Mouse (Mus musculus): Measurements from ENCODE around the gene Shisa9. TPM values are rescaled to one million over a fixed set of nuclear protein-coding genes. Genes with fewer than 3 reads are reported as not detected.

Shisa9 gene
- total RNA-seq, 2 experiments from 2014 or later, result 68.1 to 71.7 TPM

- no peak for DNase-seq (ENCODE audit: low spot score in 2 of 2)
- intact Hi-C loops (cut with DNase I), result no loop called here
Observed at GRCm38 (mm10) chr16:12151986-12152385, 168.1 kb downstream of the Shisa9 start.

DNA sequence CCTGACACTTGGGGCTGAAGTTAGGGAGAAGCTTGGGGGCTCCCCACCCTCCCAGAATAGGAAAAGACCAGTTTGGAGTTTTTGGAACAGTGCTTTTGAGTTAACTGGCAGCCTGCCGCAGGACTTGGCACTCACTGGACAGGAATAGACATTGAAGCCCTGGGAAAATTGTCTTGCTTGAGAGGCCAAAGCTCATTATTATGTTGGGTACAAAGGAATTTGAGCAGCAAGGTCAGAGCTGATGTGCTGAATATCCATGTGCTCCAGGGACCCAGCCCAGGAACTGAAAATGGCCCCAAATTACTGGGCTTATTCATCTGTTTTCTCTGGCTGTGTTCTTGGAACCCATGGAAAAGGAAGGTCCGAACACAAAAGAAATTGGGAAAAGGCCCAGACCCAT, 170.6 kb downstream of the Shisa9 start:
- intact Hi-C loops (cut with DNase I), result no loop called here
- DNase-seq (ENCODE audit: low spot score in 2 of 2), result peak; percentile 38 to 61

GRCm38 (mm10) chr16:12173482-12174041, 189.6 kb downstream of the Shisa9 start:
- intact Hi-C loops (cut with DNase I), result no loop called here
- no peak for DNase-seq (ENCODE audit: low spot score in 2 of 2)

DNA sequence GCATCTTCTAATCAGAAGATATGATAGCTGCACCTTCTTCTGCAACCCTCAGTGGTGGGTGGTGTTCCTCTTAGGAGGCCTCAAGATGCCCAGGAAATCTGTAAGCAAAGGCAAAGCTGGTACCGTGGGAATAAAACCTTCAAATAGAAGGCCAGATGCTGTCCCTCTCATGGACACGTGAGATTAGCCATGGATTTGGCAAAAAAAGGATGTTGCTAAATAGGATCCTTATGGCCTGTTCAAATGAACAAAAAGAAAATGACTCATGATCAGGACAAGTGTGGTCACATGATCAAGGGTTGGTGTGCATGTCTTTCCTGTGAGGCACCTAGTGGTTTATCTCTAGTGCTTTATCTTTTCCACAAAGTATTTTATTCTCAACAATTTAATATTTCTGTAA, 194.1 kb downstream of the Shisa9 start:
- DNase-seq (ENCODE audit: low spot score in 2 of 2), result peak in 1 of 2 experiments; percentile 23
- intact Hi-C loops (cut with DNase I), result no loop called here

- DNase-seq (ENCODE audit: low spot score in 2 of 2), result no peak
- intact Hi-C loops (cut with DNase I), result no loop called here
Observed at GRCm38 (mm10) chr16:12189739-12190138, 205.8 kb downstream of the Shisa9 start.

- DNase-seq (ENCODE audit: low spot score in 2 of 2), result peak in 1 of 2 experiments; percentile 54
- intact Hi-C loops (cut with DNase I), result loop anchor here (5.0 kb wide), 1 partner anchor 80 kb away; no protein-coding TSS in a partner anchor
Observed at GRCm38 (mm10) chr16:12196841-12197240, 212.9 kb downstream of the Shisa9 start.

GRCm38 (mm10) chr16:12197611-12198010, 213.7 kb downstream of the Shisa9 start:
- peak in 1 of 2 experiments; percentile 84 for DNase-seq (ENCODE audit: low spot score in 2 of 2)

GRCm38 (mm10) chr16:12201216-12201615, 217.3 kb downstream of the Shisa9 start:
- intact Hi-C loops (cut with DNase I), result loop anchor here (1.0 to 10.0 kb wide), 3 partner anchors 186 to 506 kb away; no protein-coding TSS in a partner anchor
- peak in 1 of 2 experiments; percentile 40 for DNase-seq (ENCODE audit: low spot score in 2 of 2)

More at GRCm38 (mm10) chr16:12197611-12198010, 213.7 kb downstream of the Shisa9 start:
- intact Hi-C loops (cut with DNase I), result loop anchor here (5.0 kb wide), 1 partner anchor 80 kb away; no protein-coding TSS in a partner anchor

GRCm38 (mm10) chr16:12202151-12202550, 218.2 kb downstream of the Shisa9 start:
- DNase-seq (ENCODE audit: low spot score in 2 of 2), result peak in 1 of 2 experiments; percentile 65
- intact Hi-C loops (cut with DNase I), result loop anchor here (10.0 kb wide), 2 partner anchors 187 to 507 kb away; no protein-coding TSS in a partner anchor

DNA sequence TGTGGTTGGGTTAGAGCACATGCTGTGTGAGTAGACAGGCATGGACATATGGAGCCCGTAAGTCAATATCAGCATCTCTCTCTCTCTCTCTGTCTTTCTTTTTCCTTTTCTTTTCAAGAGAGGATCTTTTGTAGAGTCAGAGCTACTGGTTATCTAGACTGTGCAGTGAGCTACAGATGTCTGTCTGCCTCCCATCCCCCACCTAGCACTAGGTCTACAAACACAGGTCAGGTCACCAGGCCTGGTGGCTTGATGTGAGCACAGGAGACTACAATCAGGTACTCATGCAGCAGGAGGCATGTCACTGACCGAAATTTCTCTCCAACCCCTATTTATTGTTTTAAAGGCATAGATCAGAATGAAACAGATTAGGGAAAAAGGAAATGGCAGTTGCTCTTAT, 219.1 kb downstream of the Shisa9 start:
- no peak for DNase-seq (ENCODE audit: low spot score in 2 of 2)
- intact Hi-C loops (cut with DNase I), result loop anchor here (10.0 kb wide), 2 partner anchors 188 to 508 kb away; no protein-coding TSS in a partner anchor

DNA sequence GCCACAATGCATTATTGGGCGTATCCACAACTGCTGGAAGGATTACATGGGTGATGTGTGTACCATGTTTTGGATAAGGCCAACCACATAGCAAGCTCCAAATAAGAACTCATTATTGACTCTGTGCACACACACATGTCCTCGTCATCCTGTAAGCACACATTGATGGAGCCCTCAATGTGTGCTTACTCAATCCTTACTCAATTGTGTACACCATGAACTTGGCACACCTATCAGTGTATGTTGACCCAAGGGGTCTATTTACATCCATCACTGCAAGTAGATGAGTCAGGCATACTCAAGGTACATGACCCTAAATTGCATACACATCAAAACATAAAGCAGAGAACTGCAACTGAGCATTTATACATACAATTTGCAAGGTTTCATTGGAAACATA, 220.5 kb downstream of the Shisa9 start:
- DNase-seq (ENCODE audit: low spot score in 2 of 2), result no peak
- intact Hi-C loops (cut with DNase I), result loop anchor here (10.0 kb wide), 2 partner anchors 190 to 510 kb away; no protein-coding TSS in a partner anchor

DNA sequence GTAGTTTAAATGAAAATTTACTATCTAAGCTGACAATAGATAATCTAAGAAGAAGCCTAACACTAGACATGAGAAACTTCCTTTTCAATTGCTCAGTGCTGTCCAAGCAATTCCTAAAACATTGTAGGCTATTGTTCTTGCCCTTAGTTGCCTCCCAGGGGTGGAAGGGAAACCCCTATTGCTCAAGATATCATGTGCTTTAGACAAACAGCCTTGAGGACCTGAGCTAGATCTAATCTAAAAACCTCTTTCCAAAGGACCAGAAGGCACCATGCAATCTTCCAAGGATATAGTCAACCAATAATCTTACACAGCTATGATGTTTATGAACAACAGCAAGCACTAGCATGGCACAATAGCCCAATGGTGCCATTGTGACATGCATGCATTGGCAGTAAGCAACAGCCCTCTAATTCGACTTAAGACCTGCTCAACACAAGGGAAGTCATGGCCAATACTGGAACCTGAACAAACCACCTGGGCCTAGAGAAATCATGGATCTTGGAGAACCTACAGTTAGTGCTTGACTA, 222.6 kb downstream of the Shisa9 start:
- DNase-seq (ENCODE audit: low spot score in 2 of 2), result no peak
- intact Hi-C loops (cut with DNase I), result loop anchor here (10.0 kb wide), 2 partner anchors 192 to 512 kb away; no protein-coding TSS in a partner anchor

DNA sequence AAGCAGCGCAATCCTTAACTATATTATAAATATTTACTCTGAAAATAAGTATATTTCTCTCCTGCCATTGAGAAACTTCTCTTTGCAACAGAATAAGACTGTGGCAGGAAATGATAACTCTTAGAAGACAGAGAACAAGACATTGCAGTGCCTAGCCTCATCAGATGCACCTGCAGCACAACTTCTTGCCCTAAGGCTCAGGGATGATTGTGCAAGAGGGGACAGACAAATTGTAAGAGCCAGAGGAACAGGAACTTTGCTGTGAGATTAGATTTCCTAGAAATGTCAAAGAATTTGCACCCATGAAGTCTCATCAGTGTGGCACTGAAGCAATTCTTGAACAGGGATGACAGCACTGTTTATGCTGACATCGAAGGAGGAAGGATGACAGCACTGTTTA, 223.0 kb downstream of the Shisa9 start:
- DNase-seq (ENCODE audit: low spot score in 2 of 2), result no peak
- intact Hi-C loops (cut with DNase I), result loop anchor here (10.0 kb wide), 2 partner anchors 192 to 512 kb away; no protein-coding TSS in a partner anchor

GRCm38 (mm10) chr16:12209355-12209754, 225.4 kb downstream of the Shisa9 start:
- DNase-seq (ENCODE audit: low spot score in 2 of 2), result no peak
- intact Hi-C loops (cut with DNase I), result loop anchor here (10.0 kb wide), 2 partner anchors 195 to 515 kb away; no protein-coding TSS in a partner anchor

- DNase-seq (ENCODE audit: low spot score in 2 of 2), result peak in 1 of 2 experiments; percentile 68
- intact Hi-C loops (cut with DNase I), result loop anchor here (10.0 kb wide), 2 partner anchors 195 to 515 kb away; no protein-coding TSS in a partner anchor
Observed at GRCm38 (mm10) chr16:12209819-12210218, 225.9 kb downstream of the Shisa9 start.

DNA sequence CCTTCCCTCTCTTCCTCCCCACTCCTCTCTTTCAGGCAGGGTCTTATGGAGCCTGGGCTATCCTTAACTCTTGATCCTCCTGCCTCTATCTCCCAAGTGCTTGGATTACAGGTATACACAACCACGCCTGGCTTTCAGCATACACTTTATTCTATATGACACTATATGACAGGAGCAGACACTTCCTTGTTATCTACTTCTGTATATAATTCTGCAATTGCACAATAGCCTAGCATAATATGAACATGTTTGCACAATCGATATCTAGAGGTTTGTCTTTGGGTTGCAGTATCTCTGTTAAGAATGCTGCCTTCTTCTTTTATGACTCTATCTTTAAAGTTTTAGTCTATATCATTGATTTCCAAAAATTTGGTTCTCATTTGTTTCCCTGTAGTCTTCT, 230.1 kb downstream of the Shisa9 start:
- DNase-seq (ENCODE audit: low spot score in 2 of 2), result no peak

DNA sequence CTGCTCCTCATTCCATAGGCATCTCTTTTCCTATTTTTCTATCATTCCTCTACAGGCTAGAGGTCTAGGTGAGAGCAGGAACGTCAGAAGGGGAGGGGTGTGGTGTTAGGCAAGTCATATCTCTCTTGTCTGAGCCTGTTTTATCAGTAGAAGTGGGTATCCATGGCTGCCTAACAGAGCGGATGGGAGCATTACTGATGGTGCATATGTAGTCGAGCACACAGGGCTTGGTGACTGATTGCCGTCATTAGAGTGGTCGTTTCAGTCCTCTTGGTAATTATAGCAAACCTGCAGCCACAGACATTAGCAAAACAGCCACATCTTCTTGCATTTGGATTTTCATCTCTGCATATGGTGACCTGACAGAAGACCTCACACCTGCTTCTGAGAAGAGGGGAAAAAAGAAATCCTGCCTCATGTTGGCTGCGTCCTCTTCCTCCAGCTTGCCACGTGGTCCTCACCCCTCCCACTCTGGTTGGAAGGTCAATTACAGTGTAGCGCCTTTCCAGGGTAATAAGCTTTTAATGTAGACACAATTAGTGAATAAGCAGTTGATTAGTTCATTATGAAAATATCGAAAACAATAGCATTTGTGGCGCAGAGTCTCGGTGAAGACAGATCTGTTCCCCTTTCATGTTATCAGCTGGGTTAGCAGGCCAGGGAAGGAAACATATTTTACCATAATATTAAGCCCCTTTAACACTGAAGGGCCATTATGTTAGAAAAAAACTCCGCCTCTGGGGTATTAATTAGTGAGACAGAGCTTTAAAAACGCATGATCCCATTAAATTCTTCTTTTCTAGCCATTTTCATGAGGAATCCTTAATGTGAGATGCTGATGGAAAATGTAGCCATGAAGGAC, 233.6 kb downstream of the Shisa9 start:
- intact Hi-C loops (cut with DNase I), result no loop called here
- no peak for DNase-seq (ENCODE audit: low spot score in 2 of 2)

More for the DNA sequence above, 230.1 kb downstream of the Shisa9 start:
- intact Hi-C loops (cut with DNase I), result no loop called here

DNA sequence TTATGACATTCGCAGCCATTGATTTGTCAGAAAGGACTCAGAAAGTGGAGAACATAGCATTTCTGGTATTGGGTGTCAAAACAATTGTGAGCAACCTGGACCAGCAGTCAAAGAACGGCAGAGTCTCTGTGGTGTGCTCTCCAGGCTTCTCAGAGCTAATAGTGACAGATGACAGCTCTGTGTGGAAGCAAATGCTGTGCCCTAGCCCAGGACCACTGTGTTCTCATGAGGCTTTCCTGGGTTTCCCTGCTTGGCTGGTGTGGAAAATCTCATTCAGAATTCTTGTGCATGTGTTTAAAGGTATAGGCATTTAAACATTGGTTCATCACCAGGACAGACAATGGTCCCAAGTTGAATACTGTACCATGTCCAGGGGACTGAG, 234.2 kb downstream of the Shisa9 start:
- no peak for DNase-seq (ENCODE audit: low spot score in 2 of 2)
- intact Hi-C loops (cut with DNase I), result no loop called here

- DNase-seq (ENCODE audit: low spot score in 2 of 2), result no peak
- intact Hi-C loops (cut with DNase I), result no loop called here
Observed at GRCm38 (mm10) chr16:12219821-12220220, 235.9 kb downstream of the Shisa9 start.

- intact Hi-C loops (cut with DNase I), result no loop called here
- DNase-seq (ENCODE audit: low spot score in 2 of 2), result no peak
Observed at GRCm38 (mm10) chr16:12223537-12223936, 239.6 kb downstream of the Shisa9 start.
